Mouse (Mus musculus) CH12.LX (cell line): Measurements from ENCODE around the gene Syne1.

Source experiments
- CTCF ChIP-seq, 2 experiments: IDR thresholded peaks in 1 of 2; conservative IDR thresholded peaks in 1 of 2; 2 replicates each; pipeline ENCODE4 v1.5.1; 2011 to 2012; ENCODE audit warnings: low read depth in 2 of 2, low read length in 2 of 2, improper control_type of control experiment in 1 of 2, inconsistent platforms in 1 of 2, mild to moderate bottlenecking in 1 of 2, moderate library complexity in 1 of 2
- IRF4 ChIP-seq: IDR thresholded peaks from 2 replicates; pipeline ENCODE4 v1.6.1; 2014; ENCODE audit warnings: low read depth, mild to moderate bottlenecking, inconsistent platforms, low read length, improper control_type of control experiment
- JUND ChIP-seq: conservative IDR thresholded peaks from 2 replicates; pipeline ENCODE4 v1.6.1; 2011; ENCODE audit warnings: low read depth, low read length, improper control_type of control experiment
- MAFK ChIP-seq: IDR thresholded peaks from 2 replicates; pipeline ENCODE4 v1.6.1; 2011; ENCODE audit warnings: low read length, improper control_type of control experiment; ENCODE audit not compliant: insufficient replicate concordance
- MAX ChIP-seq: IDR thresholded peaks from 2 replicates; pipeline ENCODE4 v1.6.1; 2011; ENCODE audit warnings: low read length, improper control_type of control experiment
- NELFE ChIP-seq: IDR thresholded peaks from 2 replicates; pipeline ENCODE4 v1.6.1; 2011; ENCODE audit warnings: low read depth, low read length, improper control_type of control experiment
- POLR2A ChIP-seq: IDR thresholded peaks from 2 replicates; pipeline ENCODE4 v1.6.1; 2011; ENCODE audit warnings: low read depth, mild to moderate bottlenecking, improper control_type of control experiment, low read length
- RAD21 ChIP-seq: IDR thresholded peaks from 2 replicates; pipeline ENCODE4 v1.6.1; 2011; ENCODE audit warnings: low read depth, mild to moderate bottlenecking, low read length, improper control_type of control experiment, moderate library complexity
- TCF12 ChIP-seq: IDR thresholded peaks from 2 replicates; pipeline ENCODE4 v1.6.1; 2014; ENCODE audit warnings: low read depth, mild to moderate bottlenecking, inconsistent platforms, low read length, improper control_type of control experiment
- UBTF ChIP-seq: IDR thresholded peaks from 2 replicates; pipeline ENCODE4 v1.6.1; 2012; ENCODE audit warnings: low read depth, mild to moderate bottlenecking, inconsistent platforms, low read length, improper control_type of control experiment, moderate library complexity
- ZNF384 ChIP-seq: IDR thresholded peaks from 2 replicates; pipeline ENCODE4 v1.6.1; 2012; ENCODE audit warnings: low read depth, low read length, improper control_type of control experiment, inconsistent platforms

- TF ChIP-seq RAD21 (peak; percentile 36), POLR2A (peak; percentile 62), MAFK (peak; percentile 57; the same call in 1 of the 2 replicates), TCF12 (peak; percentile 68), IRF4 (0 out of 2 replicates have a peak, but pooled peaks have one; percentile 12), NELFE (peak; percentile 58; the same call in 1 of the 2 replicates), MAX (peak; percentile 45), JUND (0 out of 2 replicates have a peak, but pooled peaks have one; percentile 27), CTCF (conservative IDR thresholded peaks at IDR 0.05 in 1 of 2, IDR thresholded peaks at IDR 0.05 in 1 of 2; ENCODE audit: low read depth in 2 of 2, low read length in 2 of 2) (peak in 1 of 2 experiments; percentile 52; a peak in 2 of 4 replicates), ZNF384 (peak; percentile 100), UBTF (peak; percentile 86)
Measured at GRCm38 (mm10) chr10:5194671-5195234, 356.5 kb downstream of the Syne1 start.
